Mouse (Mus musculus) E14TG2a.4 (cell line): ENCODE measurements around the gene Eomes.
A peak's percentile ranks its signal among the peaks of the same experiment; 100 is the strongest.

Source experiments
- H3K27me3 ChIP-seq: 2 replicates; pipeline ENCODE4 v1.6.1; 2014; ENCODE audit warnings: low read length, control low read depth; ENCODE audit not compliant: insufficient read depth
- H3K36me3 ChIP-seq: 2 replicates; pipeline ENCODE4 v1.6.1; 2014; ENCODE audit warnings: low read length, control low read depth; ENCODE audit not compliant: insufficient read depth
- H3K4me1 ChIP-seq: replicated peaks from 2 replicates; pipeline ENCODE4 v1.6.1; 2014; ENCODE audit warnings: low read depth, low read length, control low read depth
- H3K4me3 ChIP-seq: replicated peaks from 2 replicates; pipeline ENCODE4 v1.5.1; 2014; ENCODE audit warnings: mild to moderate bottlenecking, low read length
- H3K9me3 ChIP-seq: 2 replicates; pipeline ENCODE4 v1.6.1; 2014; ENCODE audit warnings: low read length, control low read depth
- CTCF ChIP-seq: conservative IDR thresholded peaks from 2 replicates; pipeline ENCODE4 v1.5.1; 2014; ENCODE audit warnings: low read length
- NANOG ChIP-seq: IDR thresholded peaks from 2 replicates; pipeline ENCODE4 v1.6.1; 2014; ENCODE audit warnings: borderline replicate concordance, low read length, mixed read lengths
- POU5F1 ChIP-seq: IDR thresholded peaks from 2 replicates; pipeline ENCODE4 v1.6.1; 2014; ENCODE audit warnings: low read length, borderline replicate concordance

The Eomes gene

DNA sequence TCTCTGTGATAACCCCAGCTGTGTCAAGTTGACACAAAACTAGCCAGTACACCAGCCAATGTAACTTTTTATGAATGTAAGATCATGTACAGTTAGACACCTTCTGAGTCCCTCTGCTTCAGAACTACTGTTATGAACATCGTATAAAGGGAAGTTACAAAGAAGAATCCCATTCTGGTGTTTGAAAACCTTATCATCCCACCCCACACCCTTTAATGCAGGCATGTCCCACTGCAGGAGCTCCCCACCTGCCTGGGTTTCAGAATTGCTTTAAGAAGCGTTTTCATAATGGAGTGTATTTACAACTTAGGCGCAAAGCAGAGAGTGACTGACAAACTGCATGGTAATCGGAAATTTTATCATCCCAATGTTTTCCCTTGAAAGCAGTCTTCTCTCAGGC is 13.2 kb downstream of the Eomes start:
- no peaks in the 10 kb centered on the region for H3K9me3 ChIP-seq
- TF ChIP-seq NANOG: no peak
- TF ChIP-seq CTCF: no peak
- TF ChIP-seq POU5F1: no peak
- no peaks in the 10 kb centered on the region for H3K36me3 ChIP-seq
- H3K4me3 ChIP-seq: no peak overlapping the region
- peaks cover 51% of the 10 kb centered on the region for H3K4me1 ChIP-seq
- H3K27me3 ChIP-seq: peaks cover 45% of the 10 kb centered on the region

- Histone ChIP-seq H3K4me1 (peaks cover 51% of the 10 kb centered on the region), H3K9me3 (no peaks in the 10 kb centered on the region), H3K4me3 (no peak overlapping the region), H3K27me3 (peaks cover 26% of the 10 kb centered on the region), H3K36me3 (no peaks in the 10 kb centered on the region)
- TF ChIP-seq POU5F1 (no peak), CTCF (no peak), NANOG (no peak)
These were observed 15.1 kb downstream of the Eomes start for GRCm38 (mm10) chr9:118492932-118493698.

- H3K27me3 ChIP-seq: peaks cover 17% of the 10 kb centered on the region
- no peak for TF ChIP-seq POU5F1
- no peak for TF ChIP-seq NANOG
- peak; percentile 91 for TF ChIP-seq CTCF
- no peaks in the 10 kb centered on the region for H3K9me3 ChIP-seq
- no peak overlapping the region for H3K4me3 ChIP-seq
- H3K4me1 ChIP-seq: peaks cover 55% of the 10 kb centered on the region
- H3K36me3 ChIP-seq: no peaks in the 10 kb centered on the region
These were observed 16.1 kb downstream of the Eomes start for GRCm38 (mm10) chr9:118494106-118494505.

GRCm38 (mm10) chr9:118495933-118496332 is 17.9 kb downstream of the Eomes start:
- TF ChIP-seq CTCF (no peak), NANOG (no peak), POU5F1 (no peak)
- Histone ChIP-seq H3K36me3 (no peaks in the 10 kb centered on the region), H3K27me3 (peaks cover 9% of the 10 kb centered on the region), H3K4me1 (peaks cover 49% of the 10 kb centered on the region), H3K9me3 (no peaks in the 10 kb centered on the region), H3K4me3 (no peak overlapping the region)

GRCm38 (mm10) chr9:118496952-118497351 is 18.9 kb downstream of the Eomes start:
- Histone ChIP-seq H3K4me3 (peak overlapping the region; percentile 32; the same call in 1 of the 2 replicates), H3K36me3 (no peaks in the 10 kb centered on the region), H3K9me3 (no peaks in the 10 kb centered on the region), H3K4me1 (peaks cover 49% of the 10 kb centered on the region), H3K27me3 (no peaks in the 10 kb centered on the region; the same call in 1 of the 2 replicates)
- TF ChIP-seq POU5F1 (no peak), CTCF (no peak), NANOG (no peak)

DNA sequence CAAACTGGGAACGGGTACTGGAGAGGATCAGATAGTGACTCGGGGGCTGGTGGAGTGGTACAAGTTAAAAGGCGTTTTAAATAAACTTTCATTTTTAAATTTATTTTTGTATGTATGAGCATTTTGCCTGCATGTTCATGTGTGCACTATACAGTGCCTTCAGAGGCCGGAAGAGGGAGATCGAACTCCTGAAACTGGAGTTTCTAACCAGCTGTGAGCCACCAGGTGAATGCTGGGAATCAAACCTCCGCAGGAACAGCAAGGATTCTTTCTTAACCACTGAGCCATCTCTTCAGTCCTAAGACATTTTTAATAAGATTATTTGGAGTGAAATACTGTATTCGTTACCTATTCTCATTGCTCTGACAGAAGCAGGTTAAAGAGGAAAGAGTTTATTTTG is 20.0 kb downstream of the Eomes start:
- Histone ChIP-seq H3K4me1 (peaks cover 49% of the 10 kb centered on the region), H3K9me3 (no peaks in the 10 kb centered on the region), H3K27me3 (no peaks in the 10 kb centered on the region), H3K36me3 (no peaks in the 10 kb centered on the region), H3K4me3 (peak overlapping the region; percentile 50)
- peak; percentile 26 for TF ChIP-seq CTCF
- TF ChIP-seq NANOG: no peak

GRCm38 (mm10) chr9:118500963-118501362 is 23.0 kb downstream of the Eomes start:
- Histone ChIP-seq H3K4me3 (no peak overlapping the region), H3K36me3 (no peaks in the 10 kb centered on the region), H3K27me3 (no peaks in the 10 kb centered on the region), H3K4me1 (peaks cover 38% of the 10 kb centered on the region), H3K9me3 (no peaks in the 10 kb centered on the region)
- TF ChIP-seq CTCF (no peak), POU5F1 (no peak), NANOG (no peak)

GRCm38 (mm10) chr9:118504656-118505055 is 26.6 kb downstream of the Eomes start:
- H3K4me3 ChIP-seq: no peak overlapping the region
- TF ChIP-seq POU5F1 (no peak), NANOG (no peak), CTCF (no peak)
- H3K4me1 ChIP-seq: peaks cover 35% of the 10 kb centered on the region
- H3K27me3 ChIP-seq: no peaks in the 10 kb centered on the region
- no peaks in the 10 kb centered on the region for H3K9me3 ChIP-seq
- H3K36me3 ChIP-seq: 0 out of 2 replicates have a peak, but pooled peaks cover 3% of the 10 kb centered on the region

DNA sequence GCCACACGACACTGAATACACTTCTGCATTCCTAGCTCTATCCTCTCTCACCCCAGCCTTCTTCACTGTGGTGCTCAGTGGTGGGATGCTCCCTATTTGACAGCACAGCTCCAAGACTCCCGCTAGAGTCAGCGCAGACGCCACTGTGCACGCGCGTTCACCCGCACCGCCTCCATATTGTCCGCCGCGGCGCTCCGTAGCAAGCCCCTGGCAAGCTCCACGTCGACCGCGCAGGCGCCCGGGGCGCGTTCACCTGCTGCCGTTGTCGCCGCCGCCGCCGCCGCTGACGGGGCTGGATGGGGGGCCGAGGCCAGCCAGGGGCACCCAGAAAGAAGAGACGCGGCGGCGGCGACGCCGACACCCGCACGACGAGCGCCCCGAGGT is 28.0 kb downstream of the Eomes start, which contains the start of gene Golga4:
Gene Golga4, plus strand, starts transcription at position 248 of the 384 bp plus-strand sequence.
- Histone ChIP-seq H3K9me3 (no peaks in the 10 kb centered on the region), H3K27me3 (no peaks in the 10 kb centered on the region), H3K36me3 (peaks cover 10% of the 10 kb centered on the region; the same call in 1 of the 2 replicates), H3K4me1 (peaks cover 48% of the 10 kb centered on the region), H3K4me3 (peak within 1 kb of the TSS; percentile 91)
- TF ChIP-seq POU5F1 (no peak), CTCF (no peak), NANOG (no peak)
